Mouse (Mus musculus) kidney, adult 2 months (tissue): ENCODE measurements at regions not wholly inside any gene's neighbourhood (a gene's known extent, or its start where the extent isn't known, plus 50 kb on each side); places are given as distances from the start of the nearest gene placed in this dataset.
A peak's percentile ranks its signal among the peaks of the same experiment; 100 is the strongest.

Experiments used
- DNase-seq: peaks from one replicate; pipeline ENCODE4 v3.0.0; 2021
- H3K27ac ChIP-seq: fragments of 200-500 bp; 2 replicates; pipeline ENCODE4 v1.5.1; 2012; ENCODE audit warnings: low read depth, low read length, control low read depth, inconsistent platforms; ENCODE audit not compliant: insufficient read depth
- H3K27me3 ChIP-seq: fragments of 200-500 bp; replicated peaks from 2 replicates; pipeline ENCODE4 v1.6.1; 2012; ENCODE audit warnings: mild to moderate bottlenecking, moderate library complexity, low read length, inconsistent platforms; ENCODE audit not compliant: control insufficient read depth, insufficient read depth
- H3K36me3 ChIP-seq: fragments of 200-500 bp; 2 replicates; pipeline ENCODE4 v1.6.1; 2012; ENCODE audit warnings: mild to moderate bottlenecking, moderate library complexity, low read length, inconsistent platforms; ENCODE audit not compliant: control insufficient read depth, insufficient read depth
- H3K4me1 ChIP-seq: fragments of 200-500 bp; 2 replicates; pipeline ENCODE4 v1.6.1; 2011; ENCODE audit warnings: low read length; ENCODE audit not compliant: control insufficient read depth, insufficient read depth
- H3K4me3 ChIP-seq: fragments of 200-500 bp; 2 replicates; pipeline ENCODE4 v1.5.1; 2011; ENCODE audit warnings: mild to moderate bottlenecking, low read depth, low read length, control low read depth; ENCODE audit not compliant: insufficient read depth
- CTCF ChIP-seq: fragments of 200-500 bp; conservative IDR thresholded peaks from 2 replicates; pipeline ENCODE4 v1.5.1; 2011; ENCODE audit warnings: low read depth, mild to moderate bottlenecking, control low read depth, low read length, moderate library complexity, mixed read lengths; ENCODE audit not compliant: insufficient read depth, insufficient read length
- POLR2A ChIP-seq: fragments of 200-500 bp; IDR thresholded peaks from one replicate; pipeline ENCODE4 v1.6.1; 2011; ENCODE audit warnings: low read depth, low read length, control low read depth
- WGBS: fragments of 180-500 bp; shearing (Covaris S2); methylation state at CpG from one replicate; pipeline ENCODE4 v1.1.7; 2018; 5-methylcytosine and 5-hydroxymethylcytosine counted together

- H3K36me3 ChIP-seq: no peaks in the 10 kb centered on the region
- no peaks in the 10 kb centered on the region for H3K27me3 ChIP-seq
- no peak for DNase-seq
- H3K4me1 ChIP-seq: peaks cover 11% of the 10 kb centered on the region; the same call in 1 of the 2 replicates
- whole genome bisulfite sequencing: over 99% methylated on average over 2 of the region's 2 CpGs
- TF ChIP-seq CTCF: no peak
- no peak for TF ChIP-seq POLR2A
- H3K27ac ChIP-seq: no peak overlapping the region
- H3K4me3 ChIP-seq: no peak overlapping the region
These were observed 1245.7 kb upstream of the A1bg start for GRCm38 (mm10) chr15:62168522-62168921.

GRCm38 (mm10) chr15:62166786-62167185, 1244.0 kb upstream of the A1bg start:
- Histone ChIP-seq H3K27ac (no peak overlapping the region), H3K36me3 (no peaks in the 10 kb centered on the region), H3K4me1 (peaks cover 15% of the 10 kb centered on the region; the same call in 1 of the 2 replicates), H3K4me3 (no peak overlapping the region), H3K27me3 (no peaks in the 10 kb centered on the region)
- WGBS: 78% methylated on average over 5 of the region's 5 CpGs
- DNase-seq: peak; percentile 22
- no peak for TF ChIP-seq CTCF
- no peak for TF ChIP-seq POLR2A

- Histone ChIP-seq H3K27ac (no peak overlapping the region), H3K4me1 (peaks cover 15% of the 10 kb centered on the region; the same call in 1 of the 2 replicates), H3K4me3 (no peak overlapping the region), H3K27me3 (no peaks in the 10 kb centered on the region), H3K36me3 (no peaks in the 10 kb centered on the region)
- TF ChIP-seq POLR2A: no peak
- no peak for TF ChIP-seq CTCF
- WGBS: 93% methylated on average over 10 of the region's 10 CpGs
- no peak for DNase-seq
These were observed 1243.2 kb upstream of the A1bg start for GRCm38 (mm10) chr15:62165826-62166500.

- Histone ChIP-seq H3K36me3 (no peaks in the 10 kb centered on the region), H3K27me3 (no peaks in the 10 kb centered on the region), H3K4me1 (peaks cover 15% of the 10 kb centered on the region; the same call in 1 of the 2 replicates), H3K4me3 (no peak overlapping the region), H3K27ac (0 out of 2 replicates have a peak overlapping the region, but pooled peaks have one; percentile 24)
- peak; percentile 59 for DNase-seq
- 78% methylated on average over 9 of the region's 9 CpGs for WGBS
- TF ChIP-seq POLR2A: no peak
- TF ChIP-seq CTCF: no peak
These were observed 1242.1 kb upstream of the A1bg start for GRCm38 (mm10) chr15:62164766-62165410.

- Histone ChIP-seq H3K4me3 (no peak overlapping the region), H3K27ac (peak overlapping the region; percentile 41; the same call in 1 of the 2 replicates), H3K4me1 (peaks cover 15% of the 10 kb centered on the region; the same call in 1 of the 2 replicates), H3K27me3 (no peaks in the 10 kb centered on the region), H3K36me3 (no peaks in the 10 kb centered on the region)
- 90% methylated on average over 5 of the region's 5 CpGs for WGBS
- DNase-seq: no peak
- TF ChIP-seq POLR2A (no peak), CTCF (no peak)
These were observed 1240.4 kb upstream of the A1bg start for GRCm38 (mm10) chr15:62163203-62163602.

- H3K36me3 ChIP-seq: no peaks in the 10 kb centered on the region
- 71% methylated on average over 4 of the region's 4 CpGs for WGBS
- peak overlapping the region; percentile 41; the same call in 1 of the 2 replicates for H3K27ac ChIP-seq
These were observed 1239.9 kb upstream of the A1bg start for GRCm38 (mm10) chr15:62162648-62163194.

GRCm38 (mm10) chr15:62161975-62162647, 1239.3 kb upstream of the A1bg start:
- Histone ChIP-seq H3K27ac (peak overlapping the region; percentile 66), H3K36me3 (no peaks in the 10 kb centered on the region), H3K27me3 (no peaks in the 10 kb centered on the region), H3K4me3 (peak overlapping the region; percentile 1; the same call in 1 of the 2 replicates), H3K4me1 (peaks cover 13% of the 10 kb centered on the region; the same call in 1 of the 2 replicates)
- WGBS: 45% methylated on average over 8 of the region's 8 CpGs
- TF ChIP-seq POLR2A (no peak), CTCF (no peak)
- DNase-seq: peak; percentile 94

More at GRCm38 (mm10) chr15:62162648-62163194, 1239.9 kb upstream of the A1bg start:
- H3K4me1 ChIP-seq: peaks cover 19% of the 10 kb centered on the region; the same call in 1 of the 2 replicates
- DNase-seq: no peak
- H3K4me3 ChIP-seq: no peak overlapping the region
- TF ChIP-seq CTCF: no peak
- TF ChIP-seq POLR2A: no peak
- H3K27me3 ChIP-seq: no peaks in the 10 kb centered on the region
